Mouse (Mus musculus): Measurements from ENCODE around the gene Dysf. TPM values are rescaled to one million over a fixed set of nuclear protein-coding genes. Genes with fewer than 3 reads are reported as not detected.

Gene Dysf
- total and polyA plus RNA-seq, 3 experiments = 0.05 to 0.39 (median 0.38) TPM

DNA sequence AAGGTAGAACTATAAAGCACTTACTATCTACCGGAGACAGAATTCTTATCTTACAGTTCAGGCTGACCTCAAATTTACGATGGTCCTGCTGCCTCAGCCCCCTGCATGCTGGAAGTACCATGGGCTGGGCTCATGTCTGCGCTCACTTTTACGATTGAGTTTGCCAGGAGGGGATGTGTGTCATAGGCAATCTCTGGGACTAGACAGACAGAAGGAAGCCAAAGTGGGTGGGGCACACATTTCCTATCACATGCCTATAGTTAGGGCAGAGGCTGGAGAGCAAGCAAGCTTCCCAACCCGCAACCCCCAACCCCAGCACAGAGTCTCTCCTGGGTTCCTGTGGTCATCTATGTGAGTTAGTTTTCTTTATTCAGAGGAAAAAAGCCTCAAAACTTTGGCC lies 59.8 kb downstream of the Dysf start:
- Histone ChIP-seq H3K9ac (ENCODE audit: insufficient read depth, low read depth) (no peak overlapping the region), H3K4me1 (ENCODE audit: control insufficient read depth in 1 of 2, insufficient read depth in 2 of 2) (peaks cover 0 to 3% of the 10 kb centered on the region in 2 experiments; a peak in 1 of 4 replicates), H3K36me3 (replicated peaks in 1 of 2; ENCODE audit: control insufficient read depth in 1 of 2, insufficient read depth in 1 of 2, low read length in 1 of 2) (no peaks in the 10 kb centered on the region), H3K9me3 (replicated peaks; ENCODE audit: low read length) (no peaks in the 10 kb centered on the region), H3K27ac (ENCODE audit: insufficient read depth, low read depth) (no peak overlapping the region), H3K27me3 (replicated peaks) (peaks cover 14% of the 10 kb centered on the region), H3K79me2 (replicated peaks; ENCODE audit: control insufficient read depth, extremely low read depth, insufficient read depth, poor library complexity, severe bottlenecking) (no peaks in the 10 kb centered on the region), H3K4me2 (ENCODE audit: insufficient read depth, low read depth, poor library complexity, severe bottlenecking) (no peak overlapping the region), H3K4me3 (replicated peaks in 1 of 3; ENCODE audit: low read depth in 2 of 3, low read length in 2 of 3, poor library complexity in 1 of 3) (no peak overlapping the region)
- in situ Hi-C loops (cut with MboI; ENCODE audit: low pct_ligation_motif_present, low pct_unique_long_range_greater_than_20kb, low sequenced_read_pairs) = no loop called here
- no peak for TF ChIP-seq TBP (conservative IDR thresholded peaks at IDR 0.05; ENCODE audit: low read depth, low read length)
- TF ChIP-seq HCFC1 (IDR thresholded peaks at IDR 0.05; ENCODE audit: low read depth, low read length) = no peak
- TF ChIP-seq PAX5 (IDR thresholded peaks at IDR 0.05; ENCODE audit: low read length) = no peak
- dilution Hi-C loops (cut with MboI; ENCODE audit: extremely low pct_ligation_motif_present, extremely low pct_unique_long_range_greater_than_20kb, low sequenced_read_pairs) = no loop called here
- no peak for DNase-seq (ENCODE audit: extremely low read depth)

DNA sequence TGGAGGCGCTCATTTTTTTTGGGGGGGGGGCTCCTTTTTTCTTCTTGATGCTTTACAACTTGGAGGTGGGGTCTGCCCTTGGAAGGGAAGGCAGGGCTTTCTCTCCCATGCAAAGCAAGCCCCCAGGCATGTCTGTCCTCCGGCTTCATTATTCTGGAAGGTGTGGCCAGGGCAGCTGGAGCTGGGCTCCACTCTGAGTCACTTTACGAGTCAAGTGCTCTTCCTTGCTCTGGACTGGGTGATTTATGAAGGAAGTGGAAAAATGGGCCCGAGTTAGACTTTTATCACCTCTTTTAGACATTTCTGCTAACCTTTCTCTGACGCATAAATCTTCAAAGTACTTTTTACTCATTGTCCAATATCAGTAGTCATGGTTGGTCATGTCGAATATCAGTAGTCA lies 61.9 kb downstream of the Dysf start:
- TF ChIP-seq POLR2AphosphoS2 (IDR thresholded peaks at IDR 0.05; ENCODE audit: low read depth, low read length) = no peak
- no peak for TF ChIP-seq HCFC1 (IDR thresholded peaks at IDR 0.05; ENCODE audit: low read depth, low read length)
- no peak for TF ChIP-seq ZKSCAN1 (IDR thresholded peaks at IDR 0.05; ENCODE audit: borderline replicate concordance, low read depth, low read length)
- no peak for DNase-seq (ENCODE audit: extremely low read depth)
- no peak overlapping the region for H3K4me2 ChIP-seq (ENCODE audit: insufficient read depth, low read depth, poor library complexity, severe bottlenecking)
- H3K36me3 ChIP-seq (replicated peaks in 1 of 2; ENCODE audit: control insufficient read depth in 1 of 2, insufficient read depth in 1 of 2, low read length in 1 of 2) = no peaks in the 10 kb centered on the region
- peaks cover 0 to 3% of the 10 kb centered on the region in 2 experiments; a peak in 1 of 4 replicates for H3K4me1 ChIP-seq (ENCODE audit: control insufficient read depth in 1 of 2, insufficient read depth in 2 of 2)
- H3K79me2 ChIP-seq (replicated peaks; ENCODE audit: control insufficient read depth, extremely low read depth, insufficient read depth, poor library complexity, severe bottlenecking) = no peaks in the 10 kb centered on the region
- peaks cover 14% of the 10 kb centered on the region for H3K27me3 ChIP-seq (replicated peaks)
- H3K9ac ChIP-seq (ENCODE audit: insufficient read depth, low read depth) = no peak overlapping the region
- in situ Hi-C loops (cut with MboI; ENCODE audit: low pct_ligation_motif_present, low pct_unique_long_range_greater_than_20kb, low sequenced_read_pairs) = no loop called here
- H3K4me3 ChIP-seq (replicated peaks in 1 of 3; ENCODE audit: low read depth in 2 of 3, low read length in 2 of 3, poor library complexity in 1 of 3) = no peak overlapping the region
- no peaks in the 10 kb centered on the region for H3K9me3 ChIP-seq (replicated peaks; ENCODE audit: low read length)
- no peak overlapping the region for H3K27ac ChIP-seq (ENCODE audit: insufficient read depth, low read depth)
- dilution Hi-C loops (cut with MboI; ENCODE audit: extremely low pct_ligation_motif_present, extremely low pct_unique_long_range_greater_than_20kb, low sequenced_read_pairs) = no loop called here

DNA sequence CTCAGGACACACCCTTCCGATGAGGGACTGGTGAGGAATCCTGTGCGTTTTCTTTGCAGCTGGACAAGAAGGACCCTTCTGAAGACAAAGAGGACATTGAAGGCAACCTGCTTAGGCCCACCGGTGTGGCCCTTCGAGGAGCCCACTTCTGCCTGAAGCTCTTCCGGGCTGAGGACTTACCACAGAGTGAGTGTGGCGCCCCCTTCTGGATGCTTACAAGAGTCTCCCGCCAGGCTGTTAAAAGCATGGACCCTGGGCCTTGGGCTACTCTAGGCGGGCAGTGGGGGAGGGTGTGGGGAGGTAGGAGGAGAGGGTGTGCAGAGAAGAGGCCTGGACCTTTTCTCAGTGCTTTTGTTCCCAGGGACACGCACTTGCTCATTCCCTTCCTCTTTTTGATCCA lies 64.2 kb downstream of the Dysf start:
- no peaks in the 10 kb centered on the region for H3K9me3 ChIP-seq (replicated peaks; ENCODE audit: low read length)
- H3K9ac ChIP-seq (ENCODE audit: insufficient read depth, low read depth) = no peak overlapping the region
- no peak overlapping the region for H3K4me3 ChIP-seq (replicated peaks in 1 of 3; ENCODE audit: low read depth in 2 of 3, low read length in 2 of 3, poor library complexity in 1 of 3)
- peaks cover 0 to 3% of the 10 kb centered on the region in 2 experiments; a peak in 1 of 4 replicates for H3K4me1 ChIP-seq (ENCODE audit: control insufficient read depth in 1 of 2, insufficient read depth in 2 of 2)
- no peaks in the 10 kb centered on the region for H3K79me2 ChIP-seq (replicated peaks; ENCODE audit: control insufficient read depth, extremely low read depth, insufficient read depth, poor library complexity, severe bottlenecking)
- H3K36me3 ChIP-seq (replicated peaks in 1 of 2; ENCODE audit: control insufficient read depth in 1 of 2, insufficient read depth in 1 of 2, low read length in 1 of 2) = no peaks in the 10 kb centered on the region
- TF ChIP-seq E2F4 (IDR thresholded peaks at IDR 0.05; ENCODE audit: insufficient replicate concordance, low read depth, low read length) = no peak
- TF ChIP-seq NELFE (IDR thresholded peaks at IDR 0.05; ENCODE audit: low read depth, low read length) = no peak
- peak; percentile 17 for TF ChIP-seq RAD21 (IDR thresholded peaks at IDR 0.05; ENCODE audit: low read depth, low read length)
- no peak for TF ChIP-seq ETS1 (conservative IDR thresholded peaks at IDR 0.05; ENCODE audit: low read depth, low read length)
- no peak for TF ChIP-seq MAZ (IDR thresholded peaks at IDR 0.05; ENCODE audit: low read depth, low read length)
- no peak for TF ChIP-seq USF2 (conservative IDR thresholded peaks at IDR 0.05; ENCODE audit: low read depth, low read length)
- TF ChIP-seq CTCF (conservative IDR thresholded peaks at IDR 0.05 in 1 of 2, IDR thresholded peaks at IDR 0.05 in 1 of 2; ENCODE audit: low read depth in 2 of 2, low read length in 2 of 2) = peak in 1 of 2 experiments; percentile 48; a peak in 3 of 4 replicates
- no peak for TF ChIP-seq ZNF384 (IDR thresholded peaks at IDR 0.05; ENCODE audit: low read depth, low read length)
- TF ChIP-seq MAX (IDR thresholded peaks at IDR 0.05; ENCODE audit: low read length) = no peak
- TF ChIP-seq SMC3 (IDR thresholded peaks at IDR 0.05; ENCODE audit: low read depth, low read length) = peak; percentile 22; the same call in 1 of the 2 replicates
- TF ChIP-seq IRF4 (IDR thresholded peaks at IDR 0.05; ENCODE audit: low read depth, low read length) = no peak
- 0 out of 2 replicates have a peak, but pooled peaks have one; percentile 10 for TF ChIP-seq ELF1 (IDR thresholded peaks at IDR 0.05; ENCODE audit: low read depth, low read length)
- no peak overlapping the region for H3K27ac ChIP-seq (ENCODE audit: insufficient read depth, low read depth)
- H3K4me2 ChIP-seq (ENCODE audit: insufficient read depth, low read depth, poor library complexity, severe bottlenecking) = no peak overlapping the region
- DNase-seq (ENCODE audit: extremely low read depth) = peak; percentile 34
- dilution Hi-C loops (cut with MboI; ENCODE audit: extremely low pct_ligation_motif_present, extremely low pct_unique_long_range_greater_than_20kb, low sequenced_read_pairs) = no loop called here
- peaks cover 14% of the 10 kb centered on the region for H3K27me3 ChIP-seq (replicated peaks)
- in situ Hi-C loops (cut with MboI; ENCODE audit: low pct_ligation_motif_present, low pct_unique_long_range_greater_than_20kb, low sequenced_read_pairs) = no loop called here
